Mouse (Mus musculus): Measurements from ENCODE around the gene Rab1b.
A peak's percentile ranks its signal among the peaks of the same experiment; 100 is the strongest.
"Not testable (repeated sequence)": the region's sequence is repeated elsewhere in the genome, so short reads cannot be mapped to it uniquely, and the experiment has no call there.

Rab1b gene

GRCm38 (mm10) chr19:5097521-5098362 lies 9.1 kb downstream of the Rab1b start:
- DNase-seq: peak; percentile 21

GRCm38 (mm10) chr19:5095887-5096474 lies 10.9 kb downstream of the Rab1b start:
- DNase-seq: peak; percentile 21

GRCm38 (mm10) chr19:5094746-5095417 lies 12.0 kb downstream of the Rab1b start:
- no peak for DNase-seq

- peak; percentile 97 for DNase-seq
Measured at GRCm38 (mm10) chr19:5094243-5094632, 12.6 kb downstream of the Rab1b start.

GRCm38 (mm10) chr19:5093481-5094242 lies 13.2 kb downstream of the Rab1b start:
- DNase-seq: peak; percentile 27

- peak; percentile 14 for DNase-seq
Measured at GRCm38 (mm10) chr19:5092083-5092482, 14.8 kb downstream of the Rab1b start.

GRCm38 (mm10) chr19:5089324-5089723 lies 17.5 kb downstream of the Rab1b start:
- DNase-seq: peak; percentile 7

GRCm38 (mm10) chr19:5087884-5088728 lies 18.8 kb downstream of the Rab1b start, which contains the start of gene Yif1a:
Gene Yif1a, plus strand, starts transcription at chr19:5088538.
- peak; percentile 97 for DNase-seq

GRCm38 (mm10) chr19:5086533-5086932 lies 20.3 kb downstream of the Rab1b start:
- not testable (repeated sequence) for DNase-seq

GRCm38 (mm10) chr19:5085145-5085863 lies 21.6 kb downstream of the Rab1b start, which contains the start of gene Tmem151a:
Gene Tmem151a, minus strand, starts transcription at chr19:5085531.
- DNase-seq: peak; percentile 60

- DNase-seq: no peak
Measured at GRCm38 (mm10) chr19:5084834-5085144, 22.1 kb downstream of the Rab1b start.

GRCm38 (mm10) chr19:5083961-5084833 lies 22.7 kb downstream of the Rab1b start:
- no peak for DNase-seq

GRCm38 (mm10) chr19:5082596-5082995 lies 24.3 kb downstream of the Rab1b start:
- DNase-seq: no peak

- no peak for DNase-seq
Measured at GRCm38 (mm10) chr19:5082005-5082404, 24.9 kb downstream of the Rab1b start.

GRCm38 (mm10) chr19:5079279-5079678 lies 27.6 kb downstream of the Rab1b start:
- DNase-seq: no peak

GRCm38 (mm10) chr19:5073518-5073917 lies 33.4 kb downstream of the Rab1b start:
- DNase-seq: no peak

- peak; percentile 84 for DNase-seq
Measured at GRCm38 (mm10) chr19:5073028-5073427, 33.8 kb downstream of the Rab1b start.

GRCm38 (mm10) chr19:5072389-5073019 lies 34.4 kb downstream of the Rab1b start:
- DNase-seq: peak; percentile 57

- peak; percentile 87 for DNase-seq
Measured at GRCm38 (mm10) chr19:5071545-5072369, 35.1 kb downstream of the Rab1b start.

Measured in kidney, postnatal 10 days (tissue).